Mouse (Mus musculus) heart, adult 2 months (tissue): ENCODE results near the gene Klhl1. TPM values are rescaled to one million over a fixed set of nuclear protein-coding genes. Genes with fewer than 3 reads are reported as not detected.

ENCODE experiments used
- DNase-seq, 2 experiments: peaks; one replicate each; pipeline ENCODE4 v3.0.0; 2021
- H3K27ac ChIP-seq: fragments of 200-600 bp; 2 replicates; pipeline ENCODE4 v1.8.1; 2022
- H3K27me3 ChIP-seq: fragments of 200-500 bp; 2 replicates; pipeline ENCODE4 v1.6.1; 2012; ENCODE audit warnings: mild to moderate bottlenecking, low read length, inconsistent platforms, mixed read lengths; ENCODE audit not compliant: control insufficient read depth, insufficient read depth
- H3K36me3 ChIP-seq: fragments of 200-500 bp; 2 replicates; pipeline ENCODE4 v1.6.1; 2012; ENCODE audit warnings: low read length, inconsistent platforms; ENCODE audit not compliant: control insufficient read depth, insufficient read depth
- H3K4me1 ChIP-seq: fragments of 200-500 bp; 2 replicates; pipeline ENCODE4 v1.6.1; 2011; ENCODE audit warnings: low read length; ENCODE audit not compliant: control insufficient read depth, insufficient read depth
- H3K4me3 ChIP-seq: fragments of 200-600 bp; 2 replicates; pipeline ENCODE4 v1.8.1; 2022
- H3K79me2 ChIP-seq: fragments of 200-500 bp; replicated peaks from 2 replicates; pipeline ENCODE4 v1.6.1; 2012; ENCODE audit warnings: mild to moderate bottlenecking, inconsistent platforms, low read length, moderate library complexity, mixed read lengths; ENCODE audit not compliant: control insufficient read depth, insufficient read depth
- H3K9ac ChIP-seq: fragments of 200-500 bp; 2 replicates; pipeline ENCODE4 v1.6.1; 2012; ENCODE audit warnings: low read depth, mild to moderate bottlenecking, control low read depth, inconsistent platforms, low read length, mixed read lengths
- CTCF ChIP-seq: fragments of 200-600 bp; IDR thresholded peaks from 2 replicates; pipeline ENCODE4 v1.8.1; 2022; ENCODE audit warnings: antibody characterized with exemption, mild to moderate bottlenecking, moderate library complexity
- EP300 ChIP-seq: fragments of 200-500 bp; IDR thresholded peaks from 2 replicates; pipeline ENCODE4 v1.6.1; 2011; ENCODE audit warnings: low read depth, low read length, control low read depth; ENCODE audit not compliant: insufficient read depth
- POLR2A ChIP-seq: fragments of 200-500 bp; IDR thresholded peaks from 2 replicates; pipeline ENCODE4 v1.6.1; 2011; ENCODE audit warnings: mild to moderate bottlenecking, low read depth, low read length, control low read depth; ENCODE audit not compliant: insufficient read depth
- WGBS: fragments of 180-500 bp; shearing (Covaris S2); methylation state at CpG from one replicate; pipeline ENCODE4 v1.1.7; 2018; 5-methylcytosine and 5-hydroxymethylcytosine counted together
- intact Hi-C: fragments of 180-260 bp; cut with DNase I; formaldehyde crosslinking; loops from one replicate; pipeline ENCODE4 v1.15.1; 2025
- polyA plus RNA-seq: library from polyadenylated mRNA; depleted of rRNA; stranded (reverse); fragments of >200 nt; gene quantifications from 2 replicates; pipeline ENCODE4 v1.2.3, GENCODE M21; 2012
- total RNA-seq, 2 experiments: library from RNA; stranded (reverse); gene quantifications; 2 replicates each; pipeline ENCODE4 v1.2.3; 2021

The Klhl1 gene
- total and polyA plus RNA-seq, 3 experiments = not detected

GRCm38 (mm10) chr14:96081681-96082207, 437.2 kb downstream of the Klhl1 start:
- H3K4me3 ChIP-seq = no peak overlapping the region
- TF ChIP-seq CTCF (no peak), EP300 (no peak), POLR2A (no peak)
- WGBS = 50% methylated on average over 6 of the region's 6 CpGs
- H3K79me2 ChIP-seq = no peaks in the 10 kb centered on the region
- no peak overlapping the region for H3K9ac ChIP-seq
- H3K27ac ChIP-seq = no peak overlapping the region
- DNase-seq = no peak
- no peaks in the 10 kb centered on the region for H3K4me1 ChIP-seq
- no peaks in the 10 kb centered on the region for H3K27me3 ChIP-seq
- H3K36me3 ChIP-seq = no peaks in the 10 kb centered on the region
- intact Hi-C loops = no loop called here

- Histone ChIP-seq H3K27me3 (no peaks in the 10 kb centered on the region), H3K27ac (no peak overlapping the region), H3K36me3 (no peaks in the 10 kb centered on the region), H3K4me3 (no peak overlapping the region), H3K4me1 (no peaks in the 10 kb centered on the region), H3K9ac (no peak overlapping the region), H3K79me2 (no peaks in the 10 kb centered on the region)
- no peak for TF ChIP-seq POLR2A
- TF ChIP-seq EP300 = no peak
- TF ChIP-seq CTCF = no peak
- no peak for DNase-seq
- intact Hi-C loops = no loop called here
- 62% methylated on average over 3 of the region's 3 CpGs for WGBS
Observed at GRCm38 (mm10) chr14:96065884-96066283, 453.0 kb downstream of the Klhl1 start.
